Mouse (Mus musculus): ENCODE data around the gene Sobp.

The Sobp gene

GRCm38 (mm10) chr10:43159333-43159732 lies 15.0 kb downstream of the Sobp start:
- no peak for DNase-seq (ENCODE audit: low spot score in 2 of 2)

DNA sequence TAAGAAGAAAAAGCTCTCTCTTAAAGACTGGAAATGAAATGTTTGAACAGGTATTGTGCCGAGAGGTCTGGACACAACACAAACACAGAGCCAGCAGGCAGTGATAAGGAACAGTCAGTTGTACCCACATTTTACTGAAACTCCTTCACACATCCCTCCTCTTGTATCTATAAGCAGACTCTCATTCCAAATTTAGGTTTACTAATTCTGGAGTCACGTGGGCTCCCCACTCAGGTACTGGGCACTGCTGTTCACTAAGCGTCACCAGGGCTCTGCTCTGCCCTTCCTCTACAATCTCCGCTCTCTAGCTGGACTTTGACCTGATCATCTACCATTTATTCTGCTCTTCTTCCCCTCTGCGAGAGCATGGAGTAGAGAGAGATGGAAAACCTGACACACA lies 15.4 kb downstream of the Sobp start:
- DNase-seq (ENCODE audit: low spot score in 2 of 2): no peak

DNA sequence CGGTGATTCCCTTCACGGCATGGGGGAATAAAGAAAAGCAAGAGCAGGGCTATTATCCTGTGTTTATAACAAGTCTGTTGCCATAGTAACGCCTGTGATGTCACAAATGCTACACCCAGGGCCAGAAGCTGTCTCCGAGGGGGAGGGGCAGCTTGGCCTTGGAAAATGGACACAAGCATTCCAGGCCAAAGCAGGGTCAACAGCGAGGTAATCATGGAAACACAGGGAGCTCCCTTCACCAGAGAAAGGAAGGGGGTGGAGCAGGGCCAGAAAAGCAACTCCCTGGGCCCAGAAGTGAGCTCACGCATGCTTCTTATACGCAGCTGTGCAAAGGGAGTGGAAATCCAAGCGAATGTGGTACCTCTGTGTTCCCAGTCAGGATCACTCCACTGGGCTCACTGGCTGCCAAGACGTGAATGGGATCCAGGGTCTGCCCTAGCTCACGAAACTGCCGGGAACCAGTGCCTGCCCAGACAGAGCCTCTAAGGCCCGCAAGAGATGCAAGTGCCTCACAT lies 19.2 kb downstream of the Sobp start:
- peak in 1 of 2 experiments; percentile 37 for DNase-seq (ENCODE audit: low spot score in 2 of 2)

DNA sequence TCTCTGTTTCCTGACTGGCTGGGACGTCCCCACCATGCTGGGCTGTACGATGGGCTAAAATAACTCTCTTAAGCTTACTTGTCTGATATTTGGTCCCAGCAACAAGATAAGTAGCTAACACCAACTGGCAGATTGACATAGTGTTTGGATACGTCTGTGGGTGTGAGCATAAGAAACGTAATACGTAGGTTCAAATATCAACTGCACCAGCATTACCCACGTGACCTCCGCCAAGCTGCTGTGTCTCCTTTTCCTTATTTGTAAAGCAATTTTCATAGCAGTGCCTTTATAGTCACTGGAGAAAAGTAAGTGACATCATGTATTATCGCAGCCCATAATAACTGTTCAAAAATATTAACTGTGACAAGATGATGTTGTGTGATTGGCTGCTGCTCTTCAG lies 21.7 kb downstream of the Sobp start:
- no peak for DNase-seq (ENCODE audit: low spot score in 2 of 2)

- no peak for DNase-seq (ENCODE audit: low spot score in 2 of 2)
Observed at GRCm38 (mm10) chr10:43148456-43148855, 25.9 kb downstream of the Sobp start.

- DNase-seq (ENCODE audit: low spot score in 2 of 2): no peak
Observed at GRCm38 (mm10) chr10:43143173-43143572, 31.2 kb downstream of the Sobp start.

- DNase-seq (ENCODE audit: low spot score in 2 of 2): no peak
Observed at GRCm38 (mm10) chr10:43134027-43134426, 40.3 kb downstream of the Sobp start.

- DNase-seq (ENCODE audit: low spot score in 2 of 2): no peak
Observed at GRCm38 (mm10) chr10:43128750-43129149, 45.6 kb downstream of the Sobp start.

GRCm38 (mm10) chr10:43124561-43124960 lies 49.8 kb downstream of the Sobp start:
- DNase-seq (ENCODE audit: low spot score in 2 of 2): no peak

- no peak for DNase-seq (ENCODE audit: low spot score in 2 of 2)
Observed at GRCm38 (mm10) chr10:43124156-43124555, 50.2 kb downstream of the Sobp start.

GRCm38 (mm10) chr10:43123422-43123821 lies 50.9 kb downstream of the Sobp start:
- no peak for DNase-seq (ENCODE audit: low spot score in 2 of 2)

- DNase-seq (ENCODE audit: low spot score in 2 of 2): no peak
Observed at GRCm38 (mm10) chr10:43120688-43121450, 53.5 kb downstream of the Sobp start.

DNA sequence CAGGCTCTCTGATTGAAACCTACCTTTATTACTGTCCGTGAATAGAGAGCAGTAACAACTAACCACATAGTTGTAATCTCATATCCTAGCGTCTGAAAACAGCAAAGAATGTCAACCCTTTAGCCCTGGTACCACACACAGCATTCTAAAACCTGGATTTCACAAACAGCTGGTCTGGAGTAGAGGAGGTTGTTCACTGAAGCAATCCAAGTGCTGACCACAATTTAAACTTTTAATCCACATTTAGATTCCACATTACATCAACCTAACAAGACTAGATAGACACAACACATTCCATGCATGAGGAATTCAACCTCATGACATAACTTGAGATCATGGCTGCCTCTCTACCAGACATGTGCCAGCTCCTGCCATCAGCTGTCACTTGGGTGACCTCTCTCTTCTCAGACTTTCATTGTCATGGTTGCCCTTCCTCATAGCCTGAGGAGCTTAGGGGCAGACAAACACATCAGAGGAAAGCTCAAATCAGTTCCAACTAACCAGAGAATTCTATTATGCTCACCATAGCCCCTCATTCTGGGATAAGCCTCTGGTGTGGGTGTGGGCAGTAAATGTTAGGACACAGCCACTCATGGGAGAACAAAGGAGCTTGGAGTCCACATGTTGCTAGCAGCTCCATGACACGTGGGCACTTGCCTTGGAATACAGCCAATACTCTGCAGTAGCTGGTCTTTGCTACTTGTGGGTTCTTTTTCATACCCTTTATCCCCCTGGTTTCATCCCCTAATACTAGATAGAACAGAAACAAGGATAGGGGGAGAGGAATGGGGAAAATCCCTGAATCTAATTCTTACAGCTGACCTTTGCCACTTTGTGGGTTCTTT lies 58.0 kb downstream of the Sobp start:
- DNase-seq (ENCODE audit: low spot score in 2 of 2): no peak

GRCm38 (mm10) chr10:43112296-43112695 lies 62.0 kb downstream of the Sobp start:
- DNase-seq (ENCODE audit: low spot score in 2 of 2): no peak

DNA sequence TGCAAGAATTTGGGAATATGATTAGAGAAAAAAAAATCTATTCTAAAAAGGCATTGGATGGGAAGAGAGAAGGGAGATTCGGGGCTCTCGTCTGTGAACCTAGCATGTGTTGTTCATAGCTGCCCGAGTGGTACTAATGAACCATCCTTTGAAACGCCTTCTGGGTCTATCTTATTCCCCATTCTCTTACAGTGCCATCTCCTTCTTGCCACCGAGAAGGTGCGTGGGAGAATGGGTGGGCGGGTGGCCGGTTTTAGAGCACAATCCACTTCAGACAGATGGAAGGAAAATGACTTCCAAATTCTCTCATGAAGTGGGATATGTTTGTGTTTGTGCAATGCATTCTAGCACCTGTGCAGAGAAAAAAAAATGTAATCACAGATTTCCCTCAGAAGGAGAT lies 67.7 kb downstream of the Sobp start:
- peak in 1 of 2 experiments; percentile 39 for DNase-seq (ENCODE audit: low spot score in 2 of 2)

DNA sequence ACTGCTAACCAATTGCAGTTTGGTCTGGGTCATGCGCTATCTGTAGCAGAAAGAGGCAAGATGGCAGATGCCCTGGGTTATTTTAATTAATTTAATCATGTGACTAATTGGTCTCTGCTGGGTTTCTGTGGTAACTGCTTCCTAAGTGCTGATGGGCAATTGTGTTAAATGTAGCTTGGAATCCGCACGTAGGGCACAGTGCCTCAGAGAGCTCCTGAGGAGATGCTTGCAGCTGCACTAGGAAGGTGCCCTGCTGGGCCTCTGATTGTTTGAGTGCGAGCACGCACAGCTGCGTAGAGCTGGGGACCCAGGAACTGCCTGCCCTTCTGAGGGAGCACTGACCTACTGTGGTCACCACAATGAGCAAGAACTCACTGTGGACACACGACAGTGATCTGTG lies 68.1 kb downstream of the Sobp start:
- no peak for DNase-seq (ENCODE audit: low spot score in 2 of 2)

GRCm38 (mm10) chr10:43100513-43100912 lies 73.8 kb downstream of the Sobp start:
- no peak for DNase-seq (ENCODE audit: low spot score in 2 of 2)

DNA sequence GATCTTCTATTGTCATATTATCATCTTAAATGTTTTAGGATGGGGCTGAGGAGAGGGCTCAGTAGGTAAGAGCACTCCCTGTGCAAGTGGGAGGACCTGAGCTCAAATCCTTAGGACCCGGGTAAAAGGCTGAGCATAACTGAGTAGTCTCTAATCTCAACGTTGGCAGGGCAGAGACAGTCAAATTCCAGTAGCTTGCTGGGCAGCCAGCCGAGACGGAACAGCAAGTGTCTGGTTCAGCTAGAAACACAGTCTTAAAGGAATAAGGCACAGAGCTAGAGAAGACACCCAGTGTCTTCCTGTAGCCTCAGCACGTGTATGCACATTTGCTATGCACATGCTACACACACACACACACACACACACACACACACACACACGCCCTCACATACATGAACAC lies 75.1 kb downstream of the Sobp start:
- DNase-seq (ENCODE audit: low spot score in 2 of 2): no peak

DNA sequence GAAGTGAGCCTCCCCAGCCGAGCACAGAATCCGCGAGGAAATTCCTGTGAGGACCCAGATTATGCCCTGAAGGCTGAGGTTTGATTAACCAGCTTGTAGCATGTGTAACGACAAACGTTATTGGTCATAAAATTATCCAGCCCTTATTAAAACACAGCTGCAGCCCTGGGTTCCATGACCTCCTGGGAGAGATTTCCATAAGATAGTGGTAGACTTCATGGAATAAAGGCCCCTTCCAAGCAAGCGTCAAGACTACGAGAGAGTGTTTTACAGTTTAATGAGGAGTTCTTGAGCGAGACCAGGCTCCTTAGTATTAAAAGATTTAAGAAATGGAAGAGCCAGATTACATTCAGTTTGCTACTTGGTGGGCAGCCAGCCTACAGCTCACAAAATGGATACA lies 76.6 kb downstream of the Sobp start:
- DNase-seq (ENCODE audit: low spot score in 2 of 2): no peak

GRCm38 (mm10) chr10:43096614-43097013 lies 77.7 kb downstream of the Sobp start:
- DNase-seq (ENCODE audit: low spot score in 2 of 2): no peak

GRCm38 (mm10) chr10:43094537-43094936 lies 79.8 kb downstream of the Sobp start:
- DNase-seq (ENCODE audit: low spot score in 2 of 2): no peak

DNA sequence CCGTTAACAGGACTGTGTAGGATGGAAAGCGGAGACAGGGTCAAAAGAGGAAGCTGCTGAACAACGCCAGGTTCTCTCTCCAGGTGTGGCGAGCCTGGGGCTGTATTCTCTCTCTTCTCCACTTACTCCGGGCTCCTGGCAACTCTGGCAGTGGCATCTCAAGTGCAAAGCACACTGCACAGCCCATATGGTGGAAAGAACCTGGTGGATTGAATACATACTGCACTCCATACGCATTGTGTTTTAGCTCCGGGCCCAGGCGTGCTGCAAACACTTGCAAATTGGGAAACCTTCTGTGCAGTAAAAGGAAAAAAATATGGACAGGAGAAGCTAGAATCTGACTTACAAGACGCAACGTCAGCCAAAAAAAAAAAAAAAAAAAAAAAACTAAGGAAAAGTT lies 80.9 kb downstream of the Sobp start:
- DNase-seq (ENCODE audit: low spot score in 2 of 2): no peak

GRCm38 (mm10) chr10:43090040-43090439 lies 84.3 kb downstream of the Sobp start:
- no peak for DNase-seq (ENCODE audit: low spot score in 2 of 2)

All from frontal cortex, postnatal 14 days (tissue).